Mouse (Mus musculus): ENCODE results near the gene Gpc6.

Gpc6 gene

GRCm38 (mm10) chr14:117756505-117756904, 831.4 kb downstream of the Gpc6 start:
- DNase-seq = no peak

- no peak for DNase-seq
Observed at GRCm38 (mm10) chr14:117757790-117758358, 832.8 kb downstream of the Gpc6 start.

- DNase-seq = no peak
Observed at GRCm38 (mm10) chr14:117760830-117761517, 835.9 kb downstream of the Gpc6 start.

DNA sequence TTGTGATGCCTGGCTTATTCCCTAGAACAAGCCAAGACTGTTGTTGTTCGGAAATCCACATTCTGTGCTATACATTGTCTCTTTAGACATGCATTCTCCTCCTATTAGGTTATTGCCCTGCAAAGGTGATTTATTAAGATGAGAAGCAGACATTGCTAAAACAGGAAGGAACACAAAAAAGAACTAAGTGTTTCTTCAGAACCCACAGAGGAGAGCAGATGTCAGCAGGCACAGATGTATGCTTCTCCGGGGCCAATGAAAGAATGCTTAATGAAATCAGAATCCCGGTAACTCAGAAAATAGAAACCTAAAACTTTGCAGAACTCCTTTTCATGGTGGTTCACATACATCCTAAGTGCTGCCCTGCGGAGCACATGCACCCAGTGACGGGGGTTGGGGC, 837.8 kb downstream of the Gpc6 start:
- DNase-seq = no peak

GRCm38 (mm10) chr14:117767861-117768260, 842.7 kb downstream of the Gpc6 start:
- DNase-seq = no peak

DNA sequence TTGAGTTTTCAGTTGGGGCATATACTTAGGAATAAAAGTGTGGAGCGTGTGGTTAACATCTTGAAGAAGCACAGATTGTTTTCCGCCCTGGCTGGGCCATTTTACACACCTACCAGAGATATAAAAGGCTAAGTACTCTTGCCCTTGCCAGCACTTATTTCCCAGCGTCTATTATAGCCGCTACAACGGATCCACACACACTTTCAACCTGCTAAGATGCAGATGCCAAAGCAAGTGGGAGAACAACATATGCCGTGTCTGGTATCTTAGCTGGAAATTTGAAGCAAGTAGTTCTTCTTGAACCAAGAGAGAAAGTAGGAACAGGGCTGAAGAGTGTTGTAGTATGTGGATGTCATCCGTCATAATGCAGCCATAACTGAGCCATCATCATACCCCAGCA, 843.6 kb downstream of the Gpc6 start:
- no peak for DNase-seq

- DNase-seq = no peak
Observed at GRCm38 (mm10) chr14:117773373-117773772, 848.3 kb downstream of the Gpc6 start.

DNA sequence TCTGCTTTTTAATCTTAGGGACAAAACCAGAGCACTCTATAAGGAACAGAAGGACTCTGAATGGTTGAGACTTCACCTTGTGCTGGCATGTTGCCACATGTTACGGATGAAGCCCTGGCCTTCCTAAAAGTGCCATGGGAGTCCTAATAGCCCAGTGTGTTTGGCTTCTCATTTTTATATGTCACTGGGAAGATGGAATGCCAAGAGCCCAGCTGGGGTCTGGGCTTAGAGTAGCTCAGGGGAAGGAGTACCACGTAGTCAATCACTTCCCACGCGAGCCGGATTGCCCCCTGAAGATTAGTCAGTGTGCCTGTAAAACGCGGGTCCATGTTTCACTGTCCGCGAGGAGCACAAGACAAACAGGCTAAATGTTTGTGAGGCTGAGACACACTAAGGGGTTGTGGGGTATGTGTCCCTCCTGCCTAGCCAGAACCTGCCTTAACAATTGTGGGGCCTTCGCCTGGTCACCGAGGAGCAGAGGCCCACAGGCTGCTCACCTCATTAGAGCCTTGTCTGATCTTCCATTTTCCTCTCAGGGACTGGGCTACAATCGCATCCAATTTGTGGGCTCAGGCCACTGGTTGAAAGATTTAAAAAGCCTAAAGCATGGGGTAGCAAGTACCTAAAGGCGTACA, 852.9 kb downstream of the Gpc6 start:
- no peak for DNase-seq

DNA sequence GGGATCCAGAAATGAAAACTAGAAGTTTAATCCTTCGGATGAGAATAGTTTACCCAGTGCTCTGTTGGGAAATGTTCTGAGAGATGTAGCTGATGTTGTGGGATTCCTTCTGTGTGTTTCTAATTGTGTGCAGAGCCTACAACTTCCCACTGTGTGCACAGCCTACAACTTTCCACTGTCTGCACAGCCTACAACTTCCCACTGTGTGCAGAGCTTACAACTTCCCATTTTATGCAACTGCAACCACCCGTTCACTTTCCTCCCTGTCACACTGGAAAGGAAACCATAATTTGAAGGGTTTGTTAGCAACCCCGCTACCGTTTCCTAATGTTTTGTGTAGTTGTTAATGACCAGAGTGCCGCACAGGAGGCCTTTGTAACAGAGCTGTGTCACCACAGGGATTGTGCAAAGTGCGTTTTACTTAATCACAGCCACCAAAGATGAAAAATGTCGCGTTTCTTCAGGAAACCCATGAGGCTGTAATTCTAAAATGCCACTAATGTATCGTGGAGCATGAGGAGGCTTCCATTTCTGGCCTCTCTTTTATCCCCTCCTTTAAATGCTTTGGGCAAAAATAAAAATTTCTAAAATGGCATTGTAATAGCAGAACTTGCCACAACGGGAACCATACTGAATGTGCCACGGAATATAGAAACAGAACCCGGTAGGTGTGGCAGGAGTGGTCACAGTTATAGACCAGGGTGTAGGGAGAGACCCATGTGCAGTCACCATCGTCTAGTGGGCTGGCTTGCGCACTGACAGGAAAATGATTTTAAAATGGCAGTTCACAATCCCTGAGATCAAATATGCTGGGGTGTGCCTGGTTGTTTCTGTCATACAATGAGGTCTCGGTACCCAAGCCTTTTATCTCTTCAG, 853.7 kb downstream of the Gpc6 start:
- DNase-seq = no peak

- DNase-seq = no peak
Observed at GRCm38 (mm10) chr14:117781724-117782123, 856.6 kb downstream of the Gpc6 start.

GRCm38 (mm10) chr14:117783671-117784262, 858.7 kb downstream of the Gpc6 start:
- no peak for DNase-seq

GRCm38 (mm10) chr14:117784960-117785359, 859.8 kb downstream of the Gpc6 start:
- DNase-seq = no peak

GRCm38 (mm10) chr14:117785507-117786085, 860.5 kb downstream of the Gpc6 start:
- no peak for DNase-seq

DNA sequence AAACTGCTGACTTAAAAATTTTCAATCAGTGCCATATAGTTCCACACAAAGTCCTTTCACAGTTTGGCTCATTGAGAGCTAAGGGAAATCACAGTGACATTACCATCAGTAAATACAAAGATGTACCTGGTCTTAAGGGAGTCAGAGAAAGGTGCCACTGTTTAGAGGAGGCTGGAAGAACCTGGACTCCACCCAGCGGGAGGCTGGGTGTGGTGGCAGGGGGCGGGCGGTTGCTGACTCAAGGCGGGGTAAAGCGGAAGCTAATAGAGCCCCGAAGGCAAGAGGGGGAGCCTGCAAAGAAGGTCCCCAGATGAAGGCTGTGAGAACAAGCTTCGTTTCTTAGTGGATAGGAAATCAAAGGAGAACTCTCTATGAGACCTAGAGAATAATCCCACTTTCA, 861.5 kb downstream of the Gpc6 start:
- no peak for DNase-seq

DNA sequence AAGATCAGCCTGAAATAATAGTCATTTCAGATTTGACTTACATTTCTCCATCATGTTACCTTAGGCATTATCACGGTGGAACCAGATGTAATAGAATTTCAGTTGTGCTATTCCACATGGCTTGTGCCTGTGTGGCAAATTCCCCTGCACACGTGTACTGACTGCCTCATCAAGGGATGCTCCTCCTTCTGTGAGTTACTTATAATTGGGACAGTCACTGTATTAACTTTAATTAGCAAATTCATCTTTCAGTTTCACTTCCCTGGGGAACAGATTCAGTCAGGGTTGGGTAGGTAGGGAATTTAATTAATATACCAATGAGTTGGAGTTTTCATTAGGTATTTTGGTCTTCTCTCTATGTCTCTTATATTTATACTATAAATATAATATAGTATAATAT, 869.8 kb downstream of the Gpc6 start:
- no peak for DNase-seq

- no peak for DNase-seq
Observed at GRCm38 (mm10) chr14:117796661-117797060, 871.5 kb downstream of the Gpc6 start.

GRCm38 (mm10) chr14:117800399-117800798, 875.3 kb downstream of the Gpc6 start:
- DNase-seq = no peak

DNA sequence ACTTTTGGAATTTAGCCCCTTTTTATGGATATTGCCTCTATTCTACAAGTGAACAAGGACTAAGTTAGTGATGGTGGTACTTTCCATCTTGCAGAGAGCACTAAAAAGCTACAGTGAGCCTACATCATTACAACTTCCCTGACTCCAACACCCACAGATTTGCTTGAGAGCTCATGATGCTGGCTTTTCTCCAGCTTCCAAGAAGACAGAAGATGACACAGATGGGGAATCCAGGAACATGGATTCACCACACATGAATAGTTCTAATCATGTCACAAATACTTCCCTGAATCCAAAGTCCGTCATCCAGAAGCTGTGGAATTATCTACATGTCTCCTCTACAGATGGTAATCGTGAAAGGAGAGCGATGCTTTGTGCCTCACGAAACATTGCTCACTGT, 882.7 kb downstream of the Gpc6 start:
- DNase-seq = no peak

GRCm38 (mm10) chr14:117808326-117808725, 883.2 kb downstream of the Gpc6 start:
- no peak for DNase-seq

DNA sequence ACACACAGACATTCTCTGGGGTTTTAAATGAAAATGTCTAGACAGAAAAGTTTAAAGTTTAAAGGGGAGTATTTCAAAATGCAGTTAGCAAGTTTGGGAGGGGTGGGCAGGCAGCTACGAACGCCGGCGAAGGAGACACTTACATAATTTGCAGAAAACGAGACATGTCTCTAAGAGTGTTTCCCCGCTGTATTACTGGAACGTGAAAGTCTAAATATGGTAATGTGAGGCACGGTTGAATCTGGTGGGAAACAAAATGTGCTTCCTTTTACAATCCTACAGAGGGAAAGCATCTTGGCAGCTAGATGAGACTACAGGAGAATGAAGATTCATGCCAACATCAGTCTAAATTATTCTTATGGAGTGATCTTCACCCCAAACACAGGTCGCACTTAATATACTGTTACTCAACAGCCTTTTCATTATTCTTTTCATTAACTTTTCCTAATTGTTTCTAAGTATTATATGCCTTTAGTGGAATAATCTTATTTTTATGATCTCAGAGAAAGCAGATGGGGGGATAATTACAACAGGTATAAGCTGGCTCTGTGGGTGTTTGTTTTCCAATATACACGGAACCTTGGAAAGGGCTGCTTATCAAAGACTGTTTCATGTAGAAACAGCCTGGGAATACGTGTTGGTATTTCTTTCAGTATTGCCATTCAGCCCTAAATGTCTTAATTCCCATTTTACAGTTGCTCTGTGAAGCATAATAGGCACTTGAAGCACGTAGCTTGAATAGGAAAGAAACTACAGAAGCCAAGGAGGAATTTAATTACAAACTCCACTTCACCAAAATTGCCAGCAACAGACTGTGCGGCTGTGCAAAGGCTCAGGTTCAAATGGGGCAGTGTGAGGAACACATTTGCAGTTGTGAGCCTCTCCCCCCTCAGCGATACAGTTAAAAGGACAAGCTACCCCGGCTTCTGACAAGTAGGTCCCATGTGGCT, 885.5 kb downstream of the Gpc6 start:
- DNase-seq = no peak

- no peak for DNase-seq
Observed at GRCm38 (mm10) chr14:117813473-117813872, 888.4 kb downstream of the Gpc6 start.
